Mouse (Mus musculus) forebrain, embryonic 14.5 days (tissue): Measurements from ENCODE around the gene Cacna2d3. TPM values are rescaled to one million over a fixed set of nuclear protein-coding genes. Genes with fewer than 3 reads are reported as not detected.
A peak's percentile ranks its signal among the peaks of the same experiment; 100 is the strongest.

Source experiments
- ATAC-seq: fragments of 200-750 bp; cut with Nextera tagmentation; 2 replicates; pipeline ENCODE4 v1.8.0; 2017; ENCODE audit warnings: mild to moderate bottlenecking, moderate library complexity
- DNase-seq: peaks from one replicate; pipeline ENCODE4 v3.0.0-alpha.2; 2015; ENCODE audit warnings: low spot score
- H3K27ac ChIP-seq: fragments of 300-500 bp; sonication (generic); 2 replicates; pipeline ENCODE4 v1.5.1; 2014; ENCODE audit warnings: low read depth, mild to moderate bottlenecking, control low read depth, low read length, moderate library complexity
- H3K27me3 ChIP-seq: fragments of 300-500 bp; sonication (generic); replicated peaks from 2 replicates; pipeline ENCODE4 v1.6.1; 2014; ENCODE audit warnings: low read length, control low read depth, mixed read lengths; ENCODE audit not compliant: control insufficient read depth, insufficient read depth
- H3K36me3 ChIP-seq: fragments of 300-500 bp; sonication (generic); 2 replicates; pipeline ENCODE4 v1.6.1; 2014; ENCODE audit warnings: low read length, control low read depth; ENCODE audit not compliant: control insufficient read depth, insufficient read depth
- H3K4me1 ChIP-seq: fragments of 300-500 bp; sonication (generic); 2 replicates; pipeline ENCODE4 v1.6.1; 2014; ENCODE audit warnings: antibody characterized with exemption, low read length, control low read depth; ENCODE audit not compliant: control insufficient read depth, insufficient read depth
- H3K4me2 ChIP-seq: fragments of 300-500 bp; sonication (generic); 2 replicates; pipeline ENCODE4 v1.6.1; 2014; ENCODE audit warnings: mild to moderate bottlenecking, control low read depth, low read length
- H3K4me3 ChIP-seq: fragments of 300-500 bp; sonication (generic); 2 replicates; pipeline ENCODE4 v1.5.1; 2014; ENCODE audit warnings: low read depth, low read length, control low read depth
- H3K9ac ChIP-seq: fragments of 300-500 bp; sonication (generic); 2 replicates; pipeline ENCODE4 v1.6.1; 2014; ENCODE audit warnings: mild to moderate bottlenecking, low read length, control low read depth, moderate library complexity
- H3K9me3 ChIP-seq: fragments of 300-500 bp; sonication (generic); replicated peaks from 2 replicates; pipeline ENCODE4 v1.6.1; 2016; ENCODE audit warnings: low read length, control low read depth, mixed read lengths; ENCODE audit not compliant: control insufficient read depth
- WGBS: fragments of 180-500 bp; shearing (Covaris S2); extraction: QIAGEN DNeasy Blood & Tissue Kit; methylation state at CpG from one replicate; pipeline ENCODE4 v1.1.7; 2014; 5-methylcytosine and 5-hydroxymethylcytosine counted together
- polyA plus RNA-seq: library from polyadenylated mRNA; unstranded; fragments of >200 nt; fragmentation: Nextera tagmentation; extraction: Ambion mirVana; gene quantifications from 2 replicates; pipeline ENCODE4 v1.2.1, GENCODE M21; 2014

Gene Cacna2d3
- polyA plus RNA-seq, 1 experiment from 2014 or later: 14.5 TPM

DNA sequence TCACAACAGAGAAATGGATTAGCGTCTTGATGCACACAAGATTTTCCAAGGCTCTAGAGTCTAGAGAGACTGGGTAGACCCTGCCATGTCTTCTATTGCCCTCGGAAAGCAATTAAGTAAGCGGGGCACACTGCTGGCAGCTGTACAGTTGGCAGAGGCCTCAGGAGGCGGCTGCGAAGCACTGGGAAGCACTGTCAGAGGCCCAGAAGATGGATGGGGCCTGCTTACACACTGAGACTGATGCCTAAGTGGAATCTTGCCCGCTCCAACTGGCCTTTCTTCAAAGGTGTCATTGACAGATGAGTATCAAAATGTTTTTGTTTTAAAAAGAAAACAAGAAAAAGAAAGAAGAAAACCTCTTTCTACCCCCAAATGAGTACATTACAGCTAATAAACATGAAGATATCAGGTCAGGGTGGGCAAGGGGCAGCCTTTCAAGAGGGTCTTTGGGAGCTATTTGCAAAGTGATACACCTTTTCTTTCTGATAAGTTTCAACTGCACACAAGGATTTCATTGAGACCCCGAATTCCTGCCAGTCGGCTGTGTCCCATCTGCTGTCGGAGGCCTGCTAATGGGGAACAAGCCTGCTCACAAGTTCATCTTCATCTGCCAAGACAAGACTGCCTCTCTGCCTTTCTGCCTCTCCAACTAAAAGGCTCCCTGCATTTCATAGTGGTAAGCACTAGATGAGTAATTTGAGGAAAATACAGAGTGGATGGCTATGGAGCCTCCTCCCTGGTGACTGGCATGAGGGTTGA lies 680.9 kb downstream of the Cacna2d3 start:
- H3K36me3 ChIP-seq: no peaks in the 10 kb centered on the region
- H3K4me1 ChIP-seq: peaks cover 4% of the 10 kb centered on the region; the same call in 1 of the 2 replicates
- DNase-seq: peak; percentile 78
- no peaks in the 10 kb centered on the region for H3K9me3 ChIP-seq
- no peak overlapping the region for H3K4me3 ChIP-seq
- ATAC-seq: peak; percentile 72
- 43% methylated on average over 9 of the region's 9 CpGs for WGBS
- H3K27ac ChIP-seq: no peak overlapping the region
- no peaks in the 10 kb centered on the region; the same call in 1 of the 2 replicates for H3K27me3 ChIP-seq
- H3K9ac ChIP-seq: no peak overlapping the region
- no peak overlapping the region for H3K4me2 ChIP-seq

DNA sequence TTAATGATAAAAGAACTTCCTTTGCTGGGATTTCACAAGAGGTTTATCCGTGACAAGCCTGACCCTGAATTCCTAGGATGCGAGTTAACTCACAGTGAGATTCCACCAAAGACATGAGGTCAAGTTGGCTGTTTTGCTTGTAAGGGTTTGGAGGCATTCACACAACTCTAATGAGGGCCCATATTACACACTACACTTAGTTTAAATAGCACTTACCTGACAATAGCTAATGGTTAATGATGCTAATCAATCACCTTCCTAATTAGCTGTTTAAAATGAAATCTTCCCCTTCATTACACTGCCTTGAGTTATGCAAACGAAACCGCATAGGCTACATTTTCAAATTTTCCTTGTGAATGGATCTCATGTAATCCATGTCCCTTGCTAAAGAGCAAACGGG lies 683.4 kb downstream of the Cacna2d3 start:
- H3K9me3 ChIP-seq: no peaks in the 10 kb centered on the region
- peaks cover 4% of the 10 kb centered on the region; the same call in 1 of the 2 replicates for H3K4me1 ChIP-seq
- H3K4me3 ChIP-seq: no peak overlapping the region
- no peaks in the 10 kb centered on the region for H3K36me3 ChIP-seq
- no peak overlapping the region for H3K27ac ChIP-seq
- ATAC-seq: peak; percentile 26; the same call in 1 of the 2 replicates
- DNase-seq: peak; percentile 47
- 14% methylated on average over 5 of the region's 5 CpGs for WGBS
- H3K4me2 ChIP-seq: no peak overlapping the region
- H3K27me3 ChIP-seq: no peaks in the 10 kb centered on the region; the same call in 1 of the 2 replicates
- H3K9ac ChIP-seq: no peak overlapping the region

DNA sequence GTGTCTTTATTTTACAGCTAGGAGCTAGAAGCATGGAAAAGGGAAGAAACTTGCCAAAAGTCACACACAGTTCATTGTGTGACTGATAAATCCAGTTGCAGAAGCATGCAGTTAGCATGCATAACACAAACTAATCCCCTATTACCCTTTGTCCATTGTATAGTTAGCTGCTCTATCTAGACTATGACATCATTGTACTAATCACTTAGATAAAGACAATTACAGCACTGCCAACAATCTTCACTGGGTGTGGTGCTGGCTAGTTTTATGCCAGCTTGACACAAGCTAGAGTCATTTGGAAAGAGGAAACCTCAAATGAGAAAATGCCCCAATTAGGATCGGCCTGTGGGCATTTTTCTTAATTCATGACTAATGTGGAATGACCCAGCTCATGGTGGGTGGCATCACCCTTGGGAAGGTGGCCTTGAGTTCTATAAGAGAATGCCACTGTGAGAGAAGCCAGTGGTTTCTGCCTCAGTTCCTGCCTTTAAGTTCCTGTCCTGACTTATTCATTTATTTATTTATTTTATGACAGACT lies 689.7 kb downstream of the Cacna2d3 start:
- WGBS: 69% methylated on average over 1 of the region's 1 CpGs
- no peak for ATAC-seq
- no peak overlapping the region for H3K4me2 ChIP-seq
- no peaks in the 10 kb centered on the region for H3K9me3 ChIP-seq
- H3K36me3 ChIP-seq: no peaks in the 10 kb centered on the region
- H3K9ac ChIP-seq: no peak overlapping the region
- no peak for DNase-seq
- no peak overlapping the region for H3K27ac ChIP-seq
- H3K4me1 ChIP-seq: peaks cover 19% of the 10 kb centered on the region
- no peak overlapping the region for H3K4me3 ChIP-seq
- no peaks in the 10 kb centered on the region for H3K27me3 ChIP-seq

DNA sequence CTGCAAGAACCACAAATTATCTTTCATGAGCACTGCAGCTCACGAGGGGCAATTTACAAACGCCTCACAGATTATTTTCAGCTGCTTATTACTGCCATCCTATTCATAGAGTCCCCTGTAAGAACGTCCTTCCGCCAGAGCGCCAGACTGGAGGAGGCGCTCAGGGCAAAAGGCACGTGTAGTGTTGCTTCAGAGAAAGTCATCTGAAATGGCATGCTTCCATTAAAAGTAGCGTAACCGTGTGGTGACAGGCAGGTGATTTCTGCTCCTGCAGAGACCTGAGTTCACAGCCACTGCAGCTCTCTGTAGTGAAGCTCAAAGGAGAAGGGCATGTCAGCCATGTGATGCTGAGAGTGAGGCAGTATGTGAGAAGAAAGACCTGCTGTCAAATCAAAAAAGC lies 691.1 kb downstream of the Cacna2d3 start:
- no peak overlapping the region for H3K4me2 ChIP-seq
- H3K9ac ChIP-seq: no peak overlapping the region
- H3K27me3 ChIP-seq: no peaks in the 10 kb centered on the region
- no peak overlapping the region; the same call in 1 of the 2 replicates for H3K27ac ChIP-seq
- 51% methylated on average over 9 of the region's 9 CpGs for WGBS
- no peaks in the 10 kb centered on the region for H3K9me3 ChIP-seq
- H3K36me3 ChIP-seq: no peaks in the 10 kb centered on the region
- ATAC-seq: 0 out of 2 replicates have a peak, but pooled peaks have one; percentile 21
- peak; percentile 47 for DNase-seq
- H3K4me1 ChIP-seq: peaks cover 19% of the 10 kb centered on the region
- no peak overlapping the region for H3K4me3 ChIP-seq

DNA sequence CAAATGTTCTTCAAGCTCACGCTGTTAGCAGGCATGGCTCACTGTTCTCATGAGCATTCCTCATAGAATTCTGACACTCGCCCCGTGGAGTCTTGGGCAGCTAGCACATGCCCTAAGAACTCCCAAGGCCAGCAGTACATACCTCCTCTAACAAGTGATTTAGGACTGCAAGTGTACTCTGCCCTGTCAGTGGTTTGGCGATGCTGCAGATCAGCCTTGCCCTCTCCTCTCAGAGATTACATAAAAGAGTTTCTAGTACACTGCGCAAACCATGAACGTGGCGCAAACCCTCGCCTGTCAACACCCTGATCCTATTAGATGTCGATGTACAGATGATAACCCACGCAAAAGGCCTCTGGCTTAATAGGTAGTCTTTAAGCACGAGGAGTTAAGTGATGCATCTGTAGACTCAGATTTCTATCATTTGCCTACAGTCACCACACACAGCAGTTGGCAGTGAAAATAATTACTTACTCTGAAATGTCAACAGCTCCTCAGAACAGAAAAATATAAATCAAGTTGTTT lies 691.7 kb downstream of the Cacna2d3 start:
- no peaks in the 10 kb centered on the region for H3K27me3 ChIP-seq
- H3K4me2 ChIP-seq: no peak overlapping the region
- WGBS: 76% methylated on average over 11 of the region's 11 CpGs
- H3K36me3 ChIP-seq: no peaks in the 10 kb centered on the region
- ATAC-seq (no peak), DNase-seq (no peak)
- peak overlapping the region; percentile 21; the same call in 1 of the 2 replicates for H3K27ac ChIP-seq
- peaks cover 19% of the 10 kb centered on the region for H3K4me1 ChIP-seq
- H3K4me3 ChIP-seq: no peak overlapping the region
- H3K9ac ChIP-seq: no peak overlapping the region
- H3K9me3 ChIP-seq: no peaks in the 10 kb centered on the region

DNA sequence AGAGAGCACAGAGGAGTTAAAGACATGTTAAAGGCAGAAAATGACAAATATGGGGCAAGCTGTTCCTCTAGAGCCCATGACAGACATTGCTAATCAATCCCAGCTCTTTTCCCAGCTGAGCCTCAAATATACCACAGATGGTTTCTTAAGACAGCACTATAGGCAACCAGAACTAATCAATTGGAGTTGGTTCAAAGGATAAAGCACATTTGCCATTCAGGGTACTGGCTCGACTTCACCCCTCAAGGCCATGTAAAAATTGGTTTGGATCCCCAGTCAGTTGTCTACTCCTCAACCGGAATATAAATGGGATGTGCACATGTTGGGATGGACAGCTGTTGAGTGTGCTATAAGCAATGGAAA lies 692.6 kb downstream of the Cacna2d3 start:
- Histone ChIP-seq H3K9ac (no peak overlapping the region), H3K4me3 (no peak overlapping the region), H3K9me3 (no peaks in the 10 kb centered on the region), H3K4me1 (peaks cover 19% of the 10 kb centered on the region), H3K4me2 (no peak overlapping the region), H3K27ac (peak overlapping the region; percentile 71; the same call in 1 of the 2 replicates), H3K27me3 (no peaks in the 10 kb centered on the region), H3K36me3 (no peaks in the 10 kb centered on the region)
- ATAC-seq (peak; percentile 77), DNase-seq (peak; percentile 84)
- 71% methylated on average over 2 of the region's 2 CpGs for WGBS

DNA sequence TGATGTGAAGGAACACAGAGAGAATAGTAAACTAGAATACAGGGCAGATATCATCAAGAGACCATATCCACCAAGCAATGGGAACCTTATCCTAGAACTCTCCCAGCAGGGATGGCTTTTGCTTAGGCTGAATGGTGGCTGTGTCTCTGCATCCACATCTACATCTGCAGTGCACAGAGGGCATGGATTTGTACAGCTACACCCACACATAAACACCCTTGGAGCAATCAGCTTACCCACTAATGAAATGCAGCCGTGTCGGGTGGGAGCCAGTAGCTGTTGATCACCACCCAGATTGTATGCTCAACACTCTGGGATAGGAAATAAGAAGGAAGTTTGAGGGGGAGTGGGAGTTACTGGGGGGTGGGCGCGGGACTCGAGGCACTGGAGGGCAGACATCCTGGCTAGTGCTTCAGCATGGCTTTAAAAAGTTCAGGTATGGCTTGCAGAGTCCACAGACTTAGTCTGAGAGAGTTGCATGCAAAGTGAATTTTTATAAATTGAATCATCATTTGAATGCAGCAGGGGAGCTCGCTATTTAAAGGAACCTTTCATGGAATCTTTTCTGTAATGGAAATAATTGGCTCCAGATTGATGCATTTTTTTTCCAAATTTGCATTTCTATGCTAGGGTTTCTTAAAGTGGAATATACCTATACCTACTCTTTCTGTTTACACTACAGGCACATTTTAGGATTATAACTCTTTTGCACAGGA lies 693.1 kb downstream of the Cacna2d3 start:
- H3K9me3 ChIP-seq: no peaks in the 10 kb centered on the region

DNA sequence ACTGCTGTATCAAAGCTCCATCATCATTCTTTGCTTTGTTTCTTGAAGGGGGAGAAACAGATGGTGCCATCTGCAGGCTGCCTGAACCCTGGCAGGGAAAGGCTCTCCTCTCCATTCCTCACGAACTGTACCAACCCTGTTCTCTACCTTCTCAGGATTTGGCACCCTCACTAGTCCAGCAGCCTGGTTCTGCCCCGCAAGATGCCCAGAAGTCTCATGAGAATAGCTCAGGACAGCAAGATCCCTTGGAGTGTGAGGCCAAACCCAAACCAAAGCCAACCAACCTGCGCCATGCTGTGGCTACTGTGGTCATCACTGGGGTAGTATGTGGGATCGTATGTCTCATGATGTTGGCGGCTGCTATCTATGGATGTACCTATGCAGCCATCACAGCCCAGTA lies 694.4 kb downstream of the Cacna2d3 start:
- Histone ChIP-seq H3K4me2 (no peak overlapping the region), H3K27me3 (no peaks in the 10 kb centered on the region), H3K9me3 (no peaks in the 10 kb centered on the region), H3K27ac (no peak overlapping the region), H3K36me3 (no peaks in the 10 kb centered on the region), H3K9ac (no peak overlapping the region), H3K4me3 (no peak overlapping the region), H3K4me1 (peaks cover 19% of the 10 kb centered on the region)
- WGBS: 84% methylated on average over 5 of the region's 5 CpGs
- ATAC-seq (no peak), DNase-seq (no peak)

More for the DNA sequence above, 693.1 kb downstream of the Cacna2d3 start:
- Histone ChIP-seq H3K27me3 (no peaks in the 10 kb centered on the region), H3K4me2 (peak overlapping the region; percentile 18; the same call in 1 of the 2 replicates), H3K27ac (peak overlapping the region; percentile 71; the same call in 1 of the 2 replicates), H3K9ac (no peak overlapping the region), H3K36me3 (no peaks in the 10 kb centered on the region), H3K4me1 (peaks cover 19% of the 10 kb centered on the region), H3K4me3 (no peak overlapping the region)
- DNase-seq: no peak
- peak; percentile 45 for ATAC-seq
- 31% methylated on average over 6 of the region's 6 CpGs for WGBS
